Mouse (Mus musculus) midbrain, embryonic 14.5 days (tissue): ENCODE data around the gene Hapln1. TPM values are rescaled to one million over a fixed set of nuclear protein-coding genes. Genes with fewer than 3 reads are reported as not detected.

Source experiments
- ATAC-seq: fragments of 200-750 bp; cut with Nextera tagmentation; 2 replicates; pipeline ENCODE4 v1.8.0; 2017; ENCODE audit warnings: moderate number of reproducible peaks, moderate library complexity; ENCODE audit not compliant: low FRiP score, low TSS enrichment
- DNase-seq: peaks from one replicate; pipeline ENCODE4 v3.0.0-alpha.2; 2015
- H3K27ac ChIP-seq: fragments of 300-500 bp; sonication (generic); replicated peaks from 2 replicates; pipeline ENCODE4 v1.5.1; 2014; ENCODE audit warnings: mild to moderate bottlenecking, low read depth, low read length, moderate library complexity
- H3K27me3 ChIP-seq: fragments of 300-500 bp; sonication (generic); 2 replicates; pipeline ENCODE4 v1.6.1; 2014; ENCODE audit warnings: low read length, control low read depth, mixed read lengths; ENCODE audit not compliant: control insufficient read depth, insufficient read depth
- H3K36me3 ChIP-seq: fragments of 300-500 bp; sonication (generic); 2 replicates; pipeline ENCODE4 v1.6.1; 2014; ENCODE audit warnings: low read length, control low read depth; ENCODE audit not compliant: control insufficient read depth, insufficient read depth
- H3K4me1 ChIP-seq: fragments of 300-500 bp; sonication (generic); 2 replicates; pipeline ENCODE4 v1.6.1; 2014; ENCODE audit warnings: mild to moderate bottlenecking, antibody characterized with exemption, low read length, control low read depth; ENCODE audit not compliant: control insufficient read depth, insufficient read depth
- H3K4me2 ChIP-seq: fragments of 300-500 bp; sonication (generic); 2 replicates; pipeline ENCODE4 v1.6.1; 2014; ENCODE audit warnings: mild to moderate bottlenecking, low read length, moderate library complexity
- H3K4me3 ChIP-seq: fragments of 300-500 bp; sonication (generic); replicated peaks from 2 replicates; pipeline ENCODE4 v1.5.1; 2014; ENCODE audit warnings: low read depth, low read length
- H3K9ac ChIP-seq: fragments of 300-500 bp; sonication (generic); replicated peaks from 2 replicates; pipeline ENCODE4 v1.6.1; 2014; ENCODE audit warnings: mild to moderate bottlenecking, low read length, moderate library complexity
- H3K9me3 ChIP-seq: fragments of 300-500 bp; sonication (generic); 2 replicates; pipeline ENCODE4 v1.6.1; 2016; ENCODE audit warnings: low read length, control low read depth, mixed read lengths; ENCODE audit not compliant: control insufficient read depth
- WGBS: fragments of 180-500 bp; shearing (Covaris S2); extraction: QIAGEN DNeasy Blood & Tissue Kit; methylation state at CpG from one replicate; pipeline ENCODE4 v1.1.7; 2014; 5-methylcytosine and 5-hydroxymethylcytosine counted together
- polyA plus RNA-seq: library from polyadenylated mRNA; unstranded; fragments of >200 nt; fragmentation: Nextera tagmentation; extraction: Ambion mirVana; gene quantifications from 2 replicates; pipeline ENCODE4 v1.2.1, GENCODE M21; 2014

Gene Hapln1
- polyA plus RNA-seq, 1 experiment from 2014 or later: 0.29 TPM

GRCm38 (mm10) chr13:89540301-89540982 is 846 bp downstream of the Hapln1 start:
- no peak overlapping the region for H3K9ac ChIP-seq
- H3K4me2 ChIP-seq: no peak overlapping the region
- H3K4me3 ChIP-seq: no peak overlapping the region
- no peaks in the 10 kb centered on the region for H3K4me1 ChIP-seq
- no peak for DNase-seq
- WGBS: 48% methylated on average over 11 of the region's 11 CpGs
- H3K27ac ChIP-seq: no peak overlapping the region
- no peaks in the 10 kb centered on the region for H3K27me3 ChIP-seq
- H3K36me3 ChIP-seq: no peaks in the 10 kb centered on the region
- no peak for ATAC-seq
- H3K9me3 ChIP-seq: no peaks in the 10 kb centered on the region

- DNase-seq: peak; percentile 92
- Histone ChIP-seq H3K4me2 (no peak overlapping the region), H3K27ac (no peak overlapping the region), H3K36me3 (no peaks in the 10 kb centered on the region), H3K9me3 (no peaks in the 10 kb centered on the region), H3K4me1 (no peaks in the 10 kb centered on the region), H3K4me3 (no peak overlapping the region), H3K9ac (no peak overlapping the region), H3K27me3 (no peaks in the 10 kb centered on the region)
- 3% methylated on average over 3 of the region's 3 CpGs for WGBS
- ATAC-seq: peak; percentile 65; the same call in 1 of the 2 replicates
These were observed 3.4 kb downstream of the Hapln1 start for GRCm38 (mm10) chr13:89543003-89543402.

DNA sequence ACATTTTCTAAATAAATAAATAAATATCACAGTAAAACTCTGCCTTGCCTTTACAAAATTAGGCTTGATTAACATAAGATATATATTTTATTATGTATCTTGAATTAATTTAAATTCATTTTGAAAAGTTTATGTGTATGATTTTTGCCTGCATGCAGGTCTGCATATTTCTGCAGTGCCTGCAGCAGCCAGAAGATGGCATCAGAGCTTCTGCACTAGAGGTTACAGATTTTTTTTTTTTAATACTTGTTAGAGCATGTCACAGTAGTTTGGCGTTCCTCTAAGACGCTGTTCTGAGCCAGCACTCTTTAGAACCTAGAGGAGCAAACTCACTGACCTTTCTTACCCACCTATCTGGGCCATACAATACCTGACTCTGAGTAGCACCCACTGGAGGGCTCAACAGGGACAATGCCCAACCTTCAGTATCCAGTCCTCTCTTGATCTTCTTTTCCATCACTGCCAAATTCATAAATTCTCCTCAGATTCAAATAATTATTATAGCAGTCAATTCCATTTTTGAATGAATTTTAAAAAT is 8.7 kb downstream of the Hapln1 start:
- Histone ChIP-seq H3K4me2 (no peak overlapping the region), H3K9ac (no peak overlapping the region), H3K27me3 (no peaks in the 10 kb centered on the region), H3K4me3 (no peak overlapping the region), H3K4me1 (no peaks in the 10 kb centered on the region), H3K9me3 (no peaks in the 10 kb centered on the region), H3K36me3 (no peaks in the 10 kb centered on the region), H3K27ac (no peak overlapping the region)
- no peak for ATAC-seq
- 22% methylated on average over 2 of the region's 2 CpGs for WGBS
- peak; percentile 74 for DNase-seq

GRCm38 (mm10) chr13:89549507-89549906 is 9.9 kb downstream of the Hapln1 start:
- Histone ChIP-seq H3K9ac (no peak overlapping the region), H3K9me3 (no peaks in the 10 kb centered on the region), H3K27ac (no peak overlapping the region), H3K4me3 (no peak overlapping the region), H3K4me1 (no peaks in the 10 kb centered on the region), H3K27me3 (no peaks in the 10 kb centered on the region), H3K36me3 (no peaks in the 10 kb centered on the region), H3K4me2 (no peak overlapping the region)
- ATAC-seq (no peak), DNase-seq (no peak)
- 63% methylated on average over 4 of the region's 4 CpGs for WGBS

GRCm38 (mm10) chr13:89551502-89551901 is 11.9 kb downstream of the Hapln1 start:
- 26% methylated on average over 1 of the region's 1 CpGs for WGBS
- DNase-seq: peak; percentile 64
- H3K4me2 ChIP-seq: no peak overlapping the region
- H3K27ac ChIP-seq: no peak overlapping the region
- H3K27me3 ChIP-seq: no peaks in the 10 kb centered on the region
- ATAC-seq: no peak
- no peaks in the 10 kb centered on the region for H3K4me1 ChIP-seq
- no peak overlapping the region for H3K4me3 ChIP-seq
- H3K36me3 ChIP-seq: no peaks in the 10 kb centered on the region
- H3K9me3 ChIP-seq: no peaks in the 10 kb centered on the region
- H3K9ac ChIP-seq: no peak overlapping the region

DNA sequence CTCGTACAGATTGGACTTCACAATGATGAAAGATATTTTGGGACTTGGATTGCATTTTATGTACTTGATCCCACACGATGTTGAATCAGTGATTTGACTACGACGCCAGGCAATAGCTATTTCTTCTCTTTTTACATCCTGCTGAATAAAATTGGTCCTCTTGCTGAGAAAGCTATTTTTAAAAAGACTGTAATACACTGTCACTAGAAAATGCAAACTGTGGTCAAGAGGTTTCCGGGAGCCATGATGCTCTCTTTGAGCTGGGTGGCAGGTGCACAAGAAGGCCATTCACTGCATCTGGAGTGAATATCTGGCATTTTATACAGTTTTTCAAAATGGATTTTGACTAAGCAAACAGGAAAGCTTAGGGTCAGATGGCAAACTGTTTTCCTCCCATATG is 24.9 kb downstream of the Hapln1 start:
- Histone ChIP-seq H3K36me3 (no peaks in the 10 kb centered on the region), H3K27me3 (no peaks in the 10 kb centered on the region), H3K27ac (no peak overlapping the region), H3K9me3 (no peaks in the 10 kb centered on the region), H3K4me3 (no peak overlapping the region), H3K9ac (no peak overlapping the region), H3K4me1 (no peaks in the 10 kb centered on the region), H3K4me2 (no peak overlapping the region)
- ATAC-seq: no peak
- no peak for DNase-seq
- WGBS: 94% methylated on average over 5 of the region's 5 CpGs

DNA sequence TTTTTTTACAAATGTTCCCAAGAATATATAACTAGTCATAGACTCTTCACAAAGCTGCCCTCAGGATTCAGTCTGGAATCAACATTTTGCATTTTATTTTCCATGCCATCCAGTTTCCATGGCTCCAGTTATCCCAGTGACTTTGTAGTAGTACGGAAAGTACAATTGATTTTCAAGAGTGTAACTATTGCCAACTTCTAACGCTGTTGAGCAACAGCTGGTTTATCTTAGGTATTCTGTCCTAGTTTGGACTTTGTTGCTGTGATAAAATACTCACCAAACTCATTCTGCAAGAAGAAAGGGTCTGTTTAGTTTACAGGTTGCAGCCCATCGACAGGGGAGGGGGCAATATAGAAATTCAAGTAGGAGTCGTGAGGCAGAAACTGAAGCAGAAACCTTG is 26.7 kb downstream of the Hapln1 start:
- H3K9ac ChIP-seq: no peak overlapping the region
- no peak for DNase-seq
- no peak overlapping the region for H3K4me2 ChIP-seq
- H3K4me3 ChIP-seq: no peak overlapping the region
- ATAC-seq: no peak
- 95% methylated on average over 4 of the region's 4 CpGs for WGBS
- no peak overlapping the region for H3K27ac ChIP-seq
- H3K36me3 ChIP-seq: no peaks in the 10 kb centered on the region
- H3K27me3 ChIP-seq: no peaks in the 10 kb centered on the region
- H3K9me3 ChIP-seq: no peaks in the 10 kb centered on the region
- no peaks in the 10 kb centered on the region for H3K4me1 ChIP-seq

GRCm38 (mm10) chr13:89579115-89579514 is 39.5 kb downstream of the Hapln1 start:
- no peaks in the 10 kb centered on the region for H3K4me1 ChIP-seq
- DNase-seq (no peak), ATAC-seq (no peak)
- no peak overlapping the region for H3K4me3 ChIP-seq
- H3K9me3 ChIP-seq: no peaks in the 10 kb centered on the region
- no peak overlapping the region for H3K27ac ChIP-seq
- H3K9ac ChIP-seq: no peak overlapping the region
- WGBS: 96% methylated on average over 2 of the region's 2 CpGs
- H3K4me2 ChIP-seq: no peak overlapping the region
- H3K36me3 ChIP-seq: no peaks in the 10 kb centered on the region
- no peaks in the 10 kb centered on the region for H3K27me3 ChIP-seq

DNA sequence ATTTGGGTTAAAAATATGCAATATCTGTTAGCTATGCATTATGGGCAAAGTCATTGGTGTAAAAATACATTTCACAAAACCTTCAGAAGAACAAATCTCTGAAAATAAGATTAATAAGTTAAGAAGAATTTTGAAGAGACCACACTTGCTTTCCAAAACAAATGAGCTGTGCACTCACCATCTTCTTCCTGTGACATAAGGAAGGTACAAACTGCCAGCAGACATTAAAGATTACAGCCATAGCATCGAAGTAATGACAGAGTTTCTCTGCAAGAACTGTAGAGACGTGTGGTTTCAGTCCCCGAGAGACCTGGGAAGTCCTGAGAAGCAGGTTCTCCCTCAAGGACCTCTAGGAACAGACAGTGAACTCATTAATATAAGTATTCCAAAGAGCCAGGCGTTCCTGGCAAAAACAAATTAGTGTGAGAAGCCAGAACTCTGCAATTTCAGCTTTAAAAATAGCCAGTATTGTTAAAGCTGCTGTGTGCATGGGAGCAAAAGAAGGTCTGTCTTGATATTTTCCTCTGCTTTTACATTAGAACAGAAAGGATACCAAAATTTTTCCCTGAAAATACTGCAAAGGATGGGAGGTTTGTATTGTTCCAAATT is 43.6 kb downstream of the Hapln1 start:
- Histone ChIP-seq H3K9ac (no peak overlapping the region), H3K9me3 (no peaks in the 10 kb centered on the region), H3K27me3 (no peaks in the 10 kb centered on the region), H3K4me3 (no peak overlapping the region), H3K27ac (no peak overlapping the region), H3K36me3 (no peaks in the 10 kb centered on the region), H3K4me2 (no peak overlapping the region), H3K4me1 (no peaks in the 10 kb centered on the region)
- 74% methylated on average over 4 of the region's 4 CpGs for WGBS
- ATAC-seq (no peak), DNase-seq (no peak)
